Mouse (Mus musculus) MEL (cell line): Measurements from ENCODE around the gene Dgke. TPM values are rescaled to one million over a fixed set of nuclear protein-coding genes. Genes with fewer than 3 reads are reported as not detected.

Source experiments
- DNase-seq: peaks from one replicate; pipeline ENCODE4 v3.0.0; 2011; ENCODE audit warnings: low read depth, low spot score
- H3K27ac ChIP-seq: 2 replicates; pipeline ENCODE4 v1.5.1; 2012; ENCODE audit warnings: low read depth, mild to moderate bottlenecking, control low read depth, low read length, moderate library complexity; ENCODE audit not compliant: control insufficient read depth
- H3K27me3 ChIP-seq, 2 experiments: fragments of 150-350 bp in 1 of 2; sonication (generic) in 1 of 2; 2 replicates each; pipeline ENCODE4 v1.6.1; 2012; ENCODE audit warnings: low read length in 2 of 2, mild to moderate bottlenecking in 2 of 2, improper control_type of control experiment in 1 of 2, moderate library complexity in 1 of 2; ENCODE audit not compliant: insufficient read depth in 2 of 2, control insufficient read depth in 1 of 2
- H3K36me3 ChIP-seq, 2 experiments: 2 replicates each; pipeline ENCODE4 v1.6.1; 2012 to 2014; ENCODE audit warnings: low read length in 2 of 2, improper control_type of control experiment in 1 of 2, inconsistent platforms in 1 of 2, mild to moderate bottlenecking in 1 of 2; ENCODE audit not compliant: insufficient read depth in 2 of 2, control insufficient read depth in 1 of 2
- H3K4me1 ChIP-seq, 2 experiments: fragments of 150-350 bp in 1 of 2; sonication (generic) in 1 of 2; 2 replicates each; pipeline ENCODE4 v1.6.1; 2012; ENCODE audit warnings: low read length in 2 of 2, improper control_type of control experiment in 1 of 2, mild to moderate bottlenecking in 1 of 2; ENCODE audit not compliant: insufficient read depth in 2 of 2, control insufficient read depth in 1 of 2
- H3K4me3 ChIP-seq, 2 experiments: fragments of 150-350 bp in 1 of 2; sonication (generic) in 1 of 2; 2 replicates each; pipeline ENCODE4 v1.5.1; 2012; ENCODE audit warnings: low read depth in 2 of 2, low read length in 2 of 2, mild to moderate bottlenecking in 2 of 2, moderate library complexity in 2 of 2, control low read depth in 1 of 2, improper control_type of control experiment in 1 of 2; ENCODE audit not compliant: control insufficient read depth in 1 of 2, insufficient read depth in 1 of 2
- H3K79me2 ChIP-seq: 2 replicates; pipeline ENCODE4 v1.6.1; 2012; ENCODE audit warnings: mild to moderate bottlenecking, low read length, moderate library complexity; ENCODE audit not compliant: control insufficient read depth, poor library complexity, insufficient read depth
- H3K9ac ChIP-seq: 2 replicates; pipeline ENCODE4 v1.6.1; 2012; ENCODE audit warnings: low read depth, mild to moderate bottlenecking, control low read depth, low read length, moderate library complexity; ENCODE audit not compliant: control insufficient read depth, poor library complexity, severe bottlenecking
- H3K9me3 ChIP-seq: fragments of 150-350 bp; sonication (generic); replicated peaks from 2 replicates; pipeline ENCODE4 v1.6.1; 2012; ENCODE audit warnings: mild to moderate bottlenecking, low read length, improper control_type of control experiment, moderate library complexity; ENCODE audit not compliant: insufficient read depth
- BHLHE40 ChIP-seq: IDR thresholded peaks from 2 replicates; pipeline ENCODE4 v1.6.1; 2012; ENCODE audit warnings: low read depth, mild to moderate bottlenecking, inconsistent platforms, low read length, improper control_type of control experiment, borderline replicate concordance
- CHD1 ChIP-seq: IDR thresholded peaks from 2 replicates; pipeline ENCODE4 v1.6.1; 2012; ENCODE audit warnings: low read depth, mild to moderate bottlenecking, inconsistent platforms, low read length, improper control_type of control experiment
- ELF1 ChIP-seq: IDR thresholded peaks from 2 replicates; pipeline ENCODE4 v1.6.1; 2014; ENCODE audit warnings: low read depth, mild to moderate bottlenecking, inconsistent platforms, low read length, improper control_type of control experiment, moderate library complexity
- EP300 ChIP-seq, 2 experiments: IDR thresholded peaks; 2 replicates each; pipeline ENCODE4 v1.6.1; 2011; ENCODE audit warnings: improper control_type of control experiment in 2 of 2, low read length in 2 of 2, low read depth in 1 of 2, mild to moderate bottlenecking in 1 of 2
- HCFC1 ChIP-seq: IDR thresholded peaks from 2 replicates; pipeline ENCODE4 v1.6.1; 2012; ENCODE audit warnings: low read depth, mild to moderate bottlenecking, inconsistent platforms, low read length, improper control_type of control experiment, moderate library complexity
- MYC ChIP-seq: IDR thresholded peaks from 2 replicates; pipeline ENCODE4 v1.6.1; 2011; ENCODE audit warnings: low read depth, mild to moderate bottlenecking, low read length, improper control_type of control experiment, moderate library complexity
- POLR2AphosphoS2 ChIP-seq: IDR thresholded peaks from 2 replicates; pipeline ENCODE4 v1.6.1; 2011; ENCODE audit warnings: low read length, improper control_type of control experiment
- TAL1 ChIP-seq: IDR thresholded peaks from 2 replicates; pipeline ENCODE4 v1.6.1; 2012; ENCODE audit warnings: mild to moderate bottlenecking, inconsistent platforms, low read length, moderate library complexity, mixed read lengths
- USF1 ChIP-seq: IDR thresholded peaks from 2 replicates; pipeline ENCODE4 v1.6.1; 2014; ENCODE audit warnings: low read depth, mild to moderate bottlenecking, inconsistent platforms, low read length, improper control_type of control experiment, moderate library complexity
- ZC3H11A ChIP-seq: IDR thresholded peaks from 2 replicates; pipeline ENCODE4 v1.6.1; 2012; ENCODE audit warnings: low read depth, mild to moderate bottlenecking, inconsistent platforms, low read length, improper control_type of control experiment
- ZNF384 ChIP-seq: IDR thresholded peaks from 2 replicates; pipeline ENCODE4 v1.6.1; 2012; ENCODE audit warnings: low read depth, mild to moderate bottlenecking, inconsistent platforms, low read length, improper control_type of control experiment
- polyA plus RNA-seq, 2 experiments: library from polyadenylated mRNA; stranded (reverse) in 1 of 2; unstranded in 1 of 2; fragments of >175 nt in 1 of 2; fragments of >200 nt in 1 of 2; gene quantifications; 2 replicates each; pipeline versions ENCODE4 v1.2.1 to v1.2.4; 2012; ENCODE audit warnings: low replicate concordance in 2 of 2, low read depth in 1 of 2; ENCODE audit not compliant: insufficient read length in 2 of 2, insufficient read depth in 1 of 2, missing spikeins in 1 of 2
- total RNA-seq: library from RNA; depleted of rRNA; stranded (reverse); fragments of 300-350 nt; gene quantifications from 2 replicates; pipeline ENCODE4 v1.2.3, GENCODE M21; 2012

The Dgke gene
- total and polyA plus RNA-seq, 3 experiments = 5.2 to 6.4 TPM; not detected in 1

- no peak for TF ChIP-seq POLR2AphosphoS2
Observed at GRCm38 (mm10) chr11:89027955-89028361, 38.7 kb downstream of the Dgke start (continued).

GRCm38 (mm10) chr11:89026117-89026516, 40.5 kb downstream of the Dgke start:
- peaks cover 14 to 42% of the 10 kb centered on the region in 2 experiments for H3K4me1 ChIP-seq

GRCm38 (mm10) chr11:89025603-89026002, 41.0 kb downstream of the Dgke start:
- Histone ChIP-seq H3K9ac (no peak overlapping the region), H3K4me1 (peaks cover 14 to 44% of the 10 kb centered on the region in 2 experiments), H3K27me3 (no peaks in the 10 kb centered on the region), H3K9me3 (no peaks in the 10 kb centered on the region), H3K27ac (no peak overlapping the region), H3K4me3 (no peak overlapping the region), H3K79me2 (no peaks in the 10 kb centered on the region), H3K36me3 (peaks cover 0 to 33% of the 10 kb centered on the region in 2 experiments; a peak in 2 of 4 replicates)
- no peak for DNase-seq
- TF ChIP-seq HCFC1 = no peak
- no peak for TF ChIP-seq EP300 (IDR thresholded peaks at IDR 0.05; ENCODE audit: low read depth in 1 of 2, low read length in 2 of 2)
- no peak for TF ChIP-seq BHLHE40
- no peak for TF ChIP-seq MYC
- no peak for TF ChIP-seq ELF1
- no peak for TF ChIP-seq CHD1
- no peak for TF ChIP-seq ZC3H11A
- no peak for TF ChIP-seq ZNF384

More at GRCm38 (mm10) chr11:89026117-89026516, 40.5 kb downstream of the Dgke start:
- DNase-seq = no peak
- H3K27ac ChIP-seq = no peak overlapping the region
- TF ChIP-seq TAL1 (0 out of 2 replicates have a peak, but pooled peaks have one; percentile 8), USF1 (no peak)
- H3K9ac ChIP-seq = no peak overlapping the region
- H3K79me2 ChIP-seq = no peaks in the 10 kb centered on the region
- H3K9me3 ChIP-seq = no peaks in the 10 kb centered on the region
- peaks cover 0 to 33% of the 10 kb centered on the region in 2 experiments; a peak in 2 of 4 replicates for H3K36me3 ChIP-seq
- no peak overlapping the region for H3K4me3 ChIP-seq
- no peaks in the 10 kb centered on the region for H3K27me3 ChIP-seq
